In the genomic region with DNA sequence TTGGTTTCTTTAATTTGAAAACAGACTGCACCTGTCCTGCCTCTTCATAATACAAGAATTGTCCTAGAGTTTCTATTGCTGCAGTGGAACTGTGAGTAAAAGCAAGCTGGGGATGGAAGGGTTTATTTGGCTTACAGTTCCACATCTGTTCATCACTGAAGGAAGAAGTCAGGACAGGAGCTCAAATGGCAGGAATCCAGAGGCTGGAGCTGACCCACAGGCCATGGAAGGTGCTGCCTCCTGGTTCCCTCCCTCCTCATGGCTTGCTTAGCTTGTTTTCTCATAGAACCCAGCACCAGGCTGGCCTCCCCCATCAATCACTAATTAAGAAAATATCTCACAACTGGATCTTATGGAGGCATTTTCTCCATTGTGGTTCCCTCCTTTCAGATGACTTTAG, we compare ENCODE assay signal across 33 mouse cellular contexts.
"Had no signal": no experiment of that assay in that cellular context is flagged by ENCODE, and none has a peak within 500 bp of the region (broad histone marks: within the 10 kb centered on the region; RNA-seq: fewer than 3 reads in every experiment).

No protein-coding gene starts in this region.

- DNase-seq: heart, postnatal 10 days; heart, postnatal 36 days; heart, postnatal 4 days; kidney, adult 11 months; kidney, adult 18-20 months; kidney, adult 2 months; kidney, adult 8-10 months; kidney, adult 9 months; kidney, postnatal 10 days; kidney, postnatal 14 days; kidney, postnatal 25 days; kidney, postnatal 36 days; kidney, postnatal 4 days; layer of hippocampus, adult 9-11 months; layer of hippocampus, postnatal 36 days had no signal

- H3K9me3 ChIP-seq: heart, embryonic 10.5 days; heart, embryonic 13.5 days; heart, embryonic 15.5 days; hindbrain, embryonic 10.5 days; hindbrain, embryonic 12.5 days; hindbrain, embryonic 13.5 days; hindbrain, embryonic 15.5 days; intestine, embryonic 15.5 days; kidney, embryonic 15.5 days had no signal

- H3K4me1 ChIP-seq: heart, embryonic 12.5 days had no signal

- H3K4me3 ChIP-seq: heart, embryonic 10.5 days; heart, embryonic 12.5 days; heart, embryonic 13.5 days; heart, embryonic 15.5 days; hindbrain, embryonic 10.5 days; hindbrain, embryonic 12.5 days; hindbrain, embryonic 13.5 days; hindbrain, embryonic 15.5 days; intestine, embryonic 15.5 days; kidney, embryonic 15.5 days; layer of hippocampus, adult 2 months had no signal

- H3K4me2 ChIP-seq: heart, embryonic 11.5 days; heart, embryonic 12.5 days; heart, embryonic 13.5 days; intestine, embryonic 15.5 days had no signal

- ATAC-seq: hindbrain, postnatal 0 days; inflammation-experienced regulatory T-cells, adult 6 months; intestine, embryonic 15.5 days; intestine, embryonic 16.5 days; intestine, postnatal 0 days had no signal

- H3K27me3 ChIP-seq: heart, embryonic 12.5 days; heart, embryonic 15.5 days; hindbrain, embryonic 12.5 days; hindbrain, embryonic 13.5 days; hindbrain, embryonic 15.5 days; intestine, embryonic 15.5 days had no signal

- H3K36me3 ChIP-seq: heart, embryonic 10.5 days; heart, embryonic 12.5 days; heart, embryonic 13.5 days; heart, embryonic 15.5 days; hindbrain, embryonic 10.5 days; hindbrain, embryonic 12.5 days; hindbrain, embryonic 13.5 days; hindbrain, embryonic 15.5 days; intestine, embryonic 15.5 days; kidney, embryonic 15.5 days had no signal

- H3K9ac ChIP-seq: heart, embryonic 12.5 days; heart, embryonic 13.5 days; heart, embryonic 15.5 days; hindbrain, embryonic 12.5 days; hindbrain, embryonic 13.5 days; hindbrain, embryonic 14.5 days; hindbrain, embryonic 15.5 days; intestine, embryonic 15.5 days; kidney, embryonic 15.5 days had no signal

- H3K27ac ChIP-seq: heart, embryonic 10.5 days; heart, embryonic 13.5 days; heart, embryonic 15.5 days; hindbrain, embryonic 10.5 days; hindbrain, embryonic 14.5 days; hindbrain, embryonic 15.5 days; hindbrain, postnatal 0 days; intestine, embryonic 15.5 days; kidney, embryonic 15.5 days; kidney, postnatal 0 days; layer of hippocampus, adult 2 months had no signal
